Comparison of ENCODE assay signal across 8 mouse cellular contexts in genomic region chr1:37802291-37802690, GRCm38 (mm10).
DNase-seq lines count a peak whose midpoint lies in the region.

No protein-coding gene starts in this region.

- peak; percentile 18 for DNase-seq in NIH3T3 (ENCODE audit: low read depth)
- DNase-seq in cerebellum, adult 18-20 months = peak; percentile 4 to 9
- DNase-seq in embryo, embryonic 11 days = peak; percentile 11
- DNase-seq in heart, postnatal 4 days = peak; percentile 42
- DNase-seq in left cerebral cortex, adult 18-20 months (ENCODE audit: low spot score in 2 of 2) = peak; percentile 16 to 26
- DNase-seq in lung, postnatal 14 days = peak; percentile 18
- DNase-seq in right cerebral cortex, adult 18-20 months = peak; percentile 24
- DNase-seq in urinary bladder, postnatal 14 days (ENCODE audit: low spot score) = peak; percentile 20

Comparison
In these comparisons a context has a peak if more than half of its experiments do, and no peak if none do; other contexts are left out.
1. Peak in every context shown above with its lines: DNase-seq.